Mouse (Mus musculus): Measurements from ENCODE around the gene Atp5f1.
"Not testable (repeated sequence)": the region's sequence is repeated elsewhere in the genome, so short reads cannot be mapped to it uniquely, and the experiment has no call there.

Atp5f1 gene

DNA sequence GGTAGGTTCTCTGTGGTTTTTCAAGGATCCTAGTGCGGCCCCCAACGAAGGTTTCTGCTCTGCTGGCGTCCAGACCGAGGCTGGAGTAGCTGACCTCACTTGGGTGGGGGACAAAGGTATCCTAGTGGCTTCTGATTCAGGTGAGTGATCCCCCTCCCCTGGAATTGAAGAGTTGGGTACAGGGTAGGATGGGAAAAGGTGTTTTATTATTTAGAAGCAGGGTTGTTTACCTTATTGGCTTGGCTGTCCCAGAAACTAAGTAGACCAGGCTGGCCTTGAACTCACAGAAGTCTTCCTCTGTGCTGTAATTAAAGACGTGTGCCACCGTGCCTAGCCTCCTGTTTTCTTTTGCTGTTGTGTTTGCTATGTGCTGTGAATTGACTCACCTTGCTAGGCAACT is at the start of gene Atp5f1:
Atp5f1 (minus strand) TSS at position 101 of the 400 bp plus-strand sequence.
- no peak for DNase-seq (ENCODE audit: low spot score)

DNA sequence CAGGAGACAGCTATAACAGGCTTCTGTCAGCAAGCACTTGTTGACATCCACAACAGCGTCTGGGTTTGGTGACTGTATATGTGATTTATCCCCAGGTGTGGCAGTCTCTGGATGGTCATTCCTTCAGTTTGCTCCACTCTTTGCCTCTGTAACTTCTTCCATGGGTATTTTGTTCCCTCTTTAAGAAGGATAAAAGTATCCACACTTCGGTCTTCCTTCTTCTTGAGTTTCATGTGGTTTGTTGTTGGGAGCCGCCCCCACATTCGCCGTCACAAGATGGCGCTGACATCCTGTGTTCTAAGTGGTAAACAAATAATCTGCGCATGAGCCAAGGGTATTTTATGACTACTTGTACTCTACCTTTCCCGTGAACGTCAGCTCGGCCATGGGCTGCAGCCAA is 43.5 kb upstream of the Atp5f1 start:
- not testable (repeated sequence) for DNase-seq (ENCODE audit: low spot score)

DNA sequence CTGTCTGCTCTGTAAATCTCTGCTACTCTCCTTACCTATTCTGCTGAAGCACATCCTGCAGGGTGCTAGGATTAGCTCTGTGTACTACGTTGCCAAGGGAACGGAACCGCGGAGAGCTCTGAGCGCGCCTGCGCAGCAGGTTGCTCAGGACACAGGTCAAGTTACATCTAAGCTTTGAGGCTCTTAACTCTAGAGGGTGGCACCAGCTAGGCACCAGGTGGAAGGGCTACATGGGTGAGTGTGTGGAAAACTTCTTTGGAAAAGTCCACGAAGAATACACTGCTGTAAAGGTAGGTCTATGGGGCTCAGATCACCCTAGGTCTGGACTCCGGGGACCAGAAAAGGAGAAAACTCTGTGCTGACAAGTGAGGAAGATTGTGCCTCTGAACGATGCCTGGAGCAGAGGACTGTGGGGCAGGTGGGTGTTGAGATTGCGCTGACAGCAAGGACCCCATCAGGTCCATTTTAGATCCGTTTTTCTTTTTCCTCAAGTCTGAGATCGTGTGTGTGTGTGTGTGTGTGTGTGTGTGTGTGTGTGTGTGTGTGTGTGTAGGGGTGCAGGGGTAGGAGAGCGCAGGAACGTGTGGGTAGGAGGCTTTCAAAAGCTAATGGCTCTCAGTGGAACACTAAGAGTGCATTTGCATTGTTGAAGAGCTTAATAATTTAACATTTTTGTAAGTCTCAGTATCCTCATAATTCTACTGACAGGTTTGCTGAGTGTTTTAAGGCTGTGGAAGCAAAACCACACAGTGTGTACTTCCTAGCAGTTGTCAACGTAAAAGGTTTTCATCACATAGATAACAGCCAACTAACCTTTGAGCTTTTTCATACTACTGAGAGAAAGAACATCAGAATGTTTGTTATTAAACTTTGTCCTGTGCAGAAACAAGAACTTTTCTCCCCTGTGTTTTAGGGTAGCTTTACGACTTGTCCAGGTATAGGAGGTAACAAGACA is 41.8 kb upstream of the Atp5f1 start:
- DNase-seq (ENCODE audit: low spot score) = no peak

DNA sequence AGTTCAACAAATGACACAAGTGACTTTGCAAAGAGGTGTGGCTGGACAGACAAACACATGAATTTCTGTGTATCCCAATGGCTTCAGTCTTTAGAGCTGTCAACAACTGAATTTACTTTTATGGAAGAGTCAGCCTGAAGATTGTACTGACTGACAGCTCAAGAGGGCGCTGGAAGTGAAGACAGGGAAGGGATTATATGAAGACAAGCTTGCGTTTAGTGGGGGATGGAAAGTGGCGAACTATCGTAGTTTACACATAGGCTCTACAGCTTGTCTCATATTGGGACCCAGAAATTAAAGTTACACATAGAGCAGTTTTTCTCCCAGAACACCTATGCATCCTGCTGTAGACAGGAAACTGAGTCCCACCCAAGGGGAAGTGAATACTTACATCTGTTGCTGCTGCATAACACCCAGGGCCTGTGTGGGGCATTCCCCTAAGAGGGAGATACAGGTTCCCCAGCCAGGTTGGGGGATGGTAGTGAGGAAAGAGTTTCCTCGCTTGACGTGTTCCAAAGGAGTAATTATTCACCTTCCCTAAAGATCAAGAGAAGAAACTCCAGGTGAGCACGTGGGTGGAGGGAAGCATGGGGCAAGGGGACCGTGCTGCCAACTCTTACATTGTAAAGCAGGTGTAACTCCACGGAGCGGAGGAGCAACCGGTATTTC is 40.9 kb upstream of the Atp5f1 start:
- no peak for DNase-seq (ENCODE audit: low spot score)

DNA sequence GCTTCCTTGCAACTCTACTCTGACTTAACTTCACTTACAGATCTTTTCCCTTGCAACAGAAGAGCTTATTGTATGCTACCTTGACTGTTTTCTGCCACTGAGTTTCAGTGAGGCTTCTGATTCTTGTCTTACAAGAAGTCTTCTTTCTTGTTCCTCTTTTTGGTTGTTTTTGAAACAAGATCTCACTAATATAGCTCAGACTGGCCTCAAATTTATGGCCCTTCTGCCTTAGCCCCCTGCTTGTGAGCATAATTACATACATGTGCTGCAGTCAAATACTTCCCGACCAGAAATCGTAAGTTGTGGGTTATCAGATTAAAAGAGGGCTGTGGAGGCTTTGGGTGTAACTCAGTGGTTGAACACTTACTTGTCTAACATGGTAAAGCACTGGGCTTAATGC is 34.8 kb upstream of the Atp5f1 start:
- DNase-seq (ENCODE audit: low spot score) = no peak

DNA sequence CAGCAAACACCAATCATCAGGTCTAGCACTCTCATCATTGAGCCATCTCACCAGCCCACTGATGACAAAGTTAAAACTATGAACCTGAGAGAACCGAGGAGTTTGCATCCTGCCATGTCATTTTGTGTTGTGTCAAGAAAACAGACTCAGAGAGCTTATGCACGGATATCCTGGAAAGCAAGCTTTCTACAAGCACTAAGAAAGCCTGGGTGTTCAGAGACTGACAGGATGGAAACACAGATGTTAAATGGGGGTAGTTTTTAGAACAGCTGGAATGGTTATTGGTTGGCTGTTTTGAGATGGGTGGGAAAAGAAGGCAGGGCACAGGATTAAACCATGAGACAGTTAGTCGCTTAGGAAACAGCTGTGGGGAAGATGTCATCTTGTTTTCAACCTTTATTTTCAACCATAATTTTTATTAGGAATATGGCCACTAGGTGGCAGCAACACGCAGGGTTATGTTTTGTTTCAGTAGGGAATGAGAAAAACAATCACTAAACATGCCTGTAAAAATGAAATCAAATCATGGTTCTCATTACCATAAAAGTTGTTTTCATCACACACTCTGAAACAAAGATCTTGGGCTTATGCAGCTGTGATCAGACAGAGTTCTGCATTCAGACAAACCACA is 31.9 kb upstream of the Atp5f1 start:
- peak; percentile 82 for DNase-seq (ENCODE audit: low spot score)

DNA sequence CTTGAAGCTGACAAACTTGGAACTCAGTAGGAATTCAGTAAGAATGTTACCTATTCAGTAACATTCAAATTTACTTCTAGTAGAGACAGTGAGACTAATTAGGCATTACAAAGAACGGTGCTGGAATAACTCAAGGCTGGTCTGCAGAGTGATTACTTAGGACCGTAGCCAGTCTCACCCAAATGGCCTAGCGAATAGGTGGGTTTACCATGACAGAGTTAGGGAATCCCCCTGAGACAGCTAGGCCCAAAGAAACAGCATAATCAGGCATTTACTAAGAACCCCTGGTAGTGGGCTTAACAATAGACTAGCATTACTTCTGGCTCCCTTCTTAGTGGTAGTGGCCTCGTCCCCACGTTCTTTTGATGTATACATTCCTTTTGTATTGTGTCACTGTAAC is 29.7 kb upstream of the Atp5f1 start:
- DNase-seq (ENCODE audit: low spot score) = not testable (repeated sequence)

DNA sequence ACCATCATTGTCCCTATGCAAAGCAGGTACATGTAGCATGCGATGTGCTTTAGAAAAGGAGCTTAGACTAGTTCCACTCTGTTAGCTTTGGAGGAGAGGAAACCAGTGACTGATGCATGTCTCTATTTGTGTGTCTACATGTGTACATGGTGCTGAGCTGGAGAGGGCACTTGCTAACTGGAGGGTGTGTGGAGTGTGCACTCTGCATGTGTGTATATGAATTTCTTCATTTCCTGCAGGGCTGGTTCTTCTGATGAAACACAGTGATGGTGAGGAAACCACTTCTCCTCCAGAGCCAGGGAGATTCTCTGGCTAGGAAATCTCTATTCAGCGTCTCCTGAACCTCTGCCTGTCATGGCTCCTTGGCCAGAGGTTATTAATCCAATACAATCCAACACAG is 14.3 kb upstream of the Atp5f1 start:
- no peak for DNase-seq (ENCODE audit: low spot score)

DNA sequence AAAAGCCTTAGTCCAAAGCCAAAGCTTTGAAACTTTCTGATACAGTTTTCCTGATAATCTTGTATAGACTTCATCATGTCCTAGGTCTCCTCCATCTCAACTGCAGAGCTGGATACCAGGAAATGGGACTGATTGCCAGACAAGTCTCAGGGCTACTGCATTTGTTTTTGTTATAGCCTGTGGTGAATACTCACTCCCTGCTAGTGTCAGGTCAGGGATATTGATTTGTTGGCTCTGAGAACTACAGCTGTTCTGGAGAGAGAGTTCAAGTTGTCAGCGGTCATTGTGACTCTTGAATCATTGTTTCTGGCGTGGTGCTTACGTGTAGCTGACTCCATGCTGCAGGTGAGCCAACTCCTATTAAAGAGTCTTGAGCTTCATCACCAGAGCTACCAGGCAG is 13.5 kb upstream of the Atp5f1 start, which contains the start of gene Ovgp1:
Ovgp1 (plus strand) TSS at position 301 of the 400 bp plus-strand sequence.
- no peak for DNase-seq (ENCODE audit: low spot score)

DNA sequence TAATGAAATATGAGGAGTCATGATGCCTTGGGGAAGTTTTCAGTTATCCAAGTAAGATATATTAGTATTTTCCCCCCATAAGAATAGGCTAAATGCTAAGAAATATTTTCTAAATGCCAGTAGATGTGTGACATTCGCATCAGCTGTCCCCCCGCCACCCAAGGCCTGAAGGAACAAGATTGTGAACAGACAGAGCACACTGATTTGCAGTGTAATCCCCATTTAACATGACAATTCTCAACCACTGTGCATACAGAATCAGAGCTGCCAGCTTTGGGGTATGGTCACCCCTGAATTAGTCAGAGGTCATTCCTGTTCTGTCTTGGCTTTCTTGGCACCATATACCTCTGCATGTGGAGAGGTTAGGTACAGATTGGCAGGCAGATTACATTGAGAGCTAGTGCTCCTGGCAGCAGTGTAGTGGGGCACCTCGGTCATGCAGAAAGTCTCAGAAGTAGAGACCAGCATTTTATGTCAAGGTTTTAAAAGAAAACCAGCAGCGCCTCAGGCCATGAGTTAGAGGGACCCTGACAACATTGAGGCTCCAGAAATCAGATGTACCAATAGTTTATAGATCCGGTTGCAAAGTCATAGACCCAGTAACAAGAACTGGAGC is 12.0 kb upstream of the Atp5f1 start:
- no peak for DNase-seq (ENCODE audit: low spot score)

DNA sequence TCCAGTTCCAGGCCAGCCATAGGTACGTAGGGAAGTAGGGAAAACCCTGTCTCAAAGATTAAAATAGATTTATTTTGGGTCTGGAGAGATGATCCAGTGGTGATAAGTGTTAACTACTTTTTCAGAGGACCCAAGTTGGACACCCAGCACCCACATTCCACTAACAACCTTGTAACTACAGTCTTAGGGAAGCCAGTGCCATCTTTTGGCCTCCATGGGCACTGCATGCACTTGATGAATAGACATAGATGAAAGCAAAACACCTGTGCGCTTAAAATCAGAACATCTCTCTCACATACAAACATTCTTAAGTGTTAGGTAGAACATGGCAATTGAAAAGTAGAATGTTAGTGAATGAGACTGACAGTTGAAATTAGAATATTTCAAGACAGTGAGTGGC is 801 bp upstream of the Atp5f1 start:
- DNase-seq (ENCODE audit: low spot score) = peak; percentile 24

DNA sequence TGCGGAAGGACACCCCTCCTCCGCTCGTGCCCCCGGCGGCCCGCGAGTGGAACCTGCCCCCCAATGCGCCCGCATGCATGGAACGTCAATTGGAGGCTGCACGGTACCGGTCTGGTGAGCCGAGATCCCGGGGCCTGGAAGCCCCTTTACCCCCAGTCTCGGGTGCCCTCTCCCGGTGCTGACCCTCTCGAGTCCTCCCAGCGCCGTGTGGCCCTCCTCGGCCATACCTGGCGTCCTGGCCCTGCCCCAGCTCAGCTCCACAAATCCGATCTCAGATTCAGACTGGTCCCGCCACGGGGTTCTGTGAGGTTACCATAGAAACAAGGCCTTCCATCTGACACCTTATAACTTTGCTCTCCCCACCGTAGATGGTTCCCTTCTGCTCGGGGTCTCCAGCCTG is 314 bp downstream of the Atp5f1 start:
- DNase-seq (ENCODE audit: low spot score) = no peak

DNA sequence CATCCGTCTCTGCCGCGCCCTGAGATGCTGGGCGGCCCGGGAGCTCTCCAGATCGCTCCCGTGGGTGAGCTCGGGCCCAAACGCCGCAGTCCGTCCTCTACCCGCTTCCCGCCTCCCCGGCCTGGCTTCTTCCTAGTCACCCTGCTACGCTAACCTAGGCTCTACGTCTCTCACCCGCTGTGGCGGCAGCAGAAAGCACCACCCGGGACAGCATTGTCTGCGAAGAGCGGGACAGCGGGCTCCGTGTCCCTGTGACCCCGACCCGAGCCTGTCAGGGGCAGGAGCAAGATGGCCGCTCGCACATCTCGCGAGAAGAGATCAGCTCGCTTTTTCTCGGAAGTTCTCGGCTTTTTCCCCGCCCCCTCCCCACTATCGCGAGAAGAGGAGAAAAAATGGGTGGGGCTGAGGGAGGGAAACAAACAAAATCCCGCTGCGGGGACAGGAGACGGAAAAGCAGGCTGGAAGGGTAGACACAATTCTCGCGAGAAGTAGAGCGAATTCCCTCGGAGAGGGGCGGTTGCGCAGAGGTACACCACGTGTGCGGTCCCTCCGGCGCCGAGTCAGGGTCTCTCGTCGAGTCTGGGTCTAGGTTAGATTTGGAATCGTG is 822 bp downstream of the Atp5f1 start, which contains the start of gene Wdr77:
Wdr77 (plus strand) TSS at position 396 of the 607 bp plus-strand sequence.
- DNase-seq (ENCODE audit: low spot score) = peak; percentile 100

DNA sequence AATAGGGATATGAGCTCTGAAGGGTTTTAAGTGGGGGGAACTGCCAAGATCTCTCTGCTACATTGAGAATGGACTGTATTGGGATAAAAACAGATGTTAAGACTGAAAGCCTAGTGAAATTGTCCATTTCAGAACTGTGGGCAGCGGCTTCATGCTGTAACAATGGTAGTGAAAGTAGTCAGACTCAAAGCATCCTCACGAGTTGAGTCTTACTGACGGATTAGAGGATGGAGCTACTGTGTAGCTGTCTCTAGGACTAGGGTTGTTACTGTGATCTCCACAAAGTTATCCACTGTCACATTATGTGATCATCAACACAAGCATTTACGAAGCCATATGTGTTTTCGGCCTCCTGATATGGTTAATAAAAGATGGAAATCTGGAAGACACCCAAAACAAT is 1.7 kb downstream of the Atp5f1 start:
- peak; percentile 38 for DNase-seq (ENCODE audit: low spot score)

DNA sequence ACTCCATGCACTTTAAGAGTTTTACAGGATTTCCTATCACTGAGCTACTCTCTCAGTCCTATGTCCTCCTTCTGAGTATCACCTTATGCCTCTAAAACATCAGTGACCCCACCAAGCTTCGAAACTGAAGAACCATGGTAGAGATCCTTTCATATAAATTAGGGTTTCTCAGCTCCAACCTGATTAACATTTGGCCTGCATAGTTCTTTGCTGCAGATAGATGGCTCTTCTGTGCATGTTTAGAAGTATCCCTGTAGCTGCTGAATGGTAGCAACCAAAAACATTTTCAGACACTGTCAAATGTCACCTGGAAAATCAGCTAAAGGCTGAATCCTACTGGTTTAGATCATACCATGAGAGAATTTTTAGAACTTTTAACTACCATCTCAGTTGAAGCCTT is 2.7 kb downstream of the Atp5f1 start:
- peak; percentile 18 for DNase-seq (ENCODE audit: low spot score)

DNA sequence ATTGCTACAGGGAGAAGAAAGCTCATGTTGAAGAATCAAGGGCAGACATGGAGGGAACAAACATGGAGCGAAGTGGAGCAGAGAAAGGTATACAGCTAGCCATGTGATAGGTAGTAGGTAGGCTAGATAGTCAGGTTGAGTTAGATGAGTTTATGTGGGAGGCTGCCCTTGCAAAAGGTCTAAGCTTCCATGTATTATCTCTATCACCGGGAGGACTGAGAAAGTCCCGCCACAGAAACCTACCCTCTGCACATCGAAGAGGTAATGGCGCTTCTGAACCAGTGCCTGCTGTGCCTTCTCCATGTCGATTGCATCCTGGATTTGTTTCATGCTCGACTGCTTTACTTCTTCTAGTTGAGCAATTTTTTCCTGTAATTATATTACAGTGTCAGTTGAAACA is 8.6 kb downstream of the Atp5f1 start:
- no peak for DNase-seq (ENCODE audit: low spot score)

DNA sequence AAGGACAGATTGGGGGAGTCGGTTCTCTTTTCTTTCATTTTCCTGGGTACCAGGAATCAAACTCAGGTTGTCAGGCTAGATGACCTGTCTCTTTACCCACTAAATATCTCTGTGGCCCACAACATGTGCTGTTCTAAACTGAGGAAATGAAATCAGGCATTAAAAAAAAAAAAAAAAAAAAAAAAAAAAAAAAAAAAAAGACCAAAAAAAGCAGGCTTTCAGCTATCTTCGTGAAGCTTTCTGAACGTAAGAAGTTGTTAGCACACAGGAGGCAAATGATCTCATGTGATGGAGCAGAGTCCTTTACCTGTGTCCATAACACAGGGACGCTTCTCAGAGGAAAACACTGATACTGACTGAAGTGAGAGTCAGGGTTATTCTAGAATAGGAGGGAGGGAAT is 23.8 kb downstream of the Atp5f1 start:
- no peak for DNase-seq (ENCODE audit: low spot score)

DNA sequence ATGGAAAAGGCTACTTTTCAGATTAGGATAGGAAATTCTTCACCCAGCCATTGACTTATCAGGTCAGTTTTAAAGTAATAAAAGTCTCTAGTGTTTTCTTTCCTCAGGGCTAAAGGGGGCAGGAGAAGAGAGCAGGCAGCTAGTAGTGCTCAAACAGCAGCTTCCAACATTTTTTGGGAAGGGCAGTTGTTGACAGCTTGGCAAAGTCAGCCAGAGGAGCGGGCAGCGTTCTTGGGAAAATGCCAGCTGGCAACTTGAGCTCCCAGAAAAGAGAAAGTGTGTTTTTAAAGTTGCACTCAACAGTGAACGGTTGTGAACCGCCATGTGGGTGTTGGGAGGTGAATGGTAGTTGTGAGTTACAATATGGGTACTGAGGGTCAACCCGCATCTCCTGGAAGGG is 24.9 kb downstream of the Atp5f1 start:
- peak; percentile 92 for DNase-seq (ENCODE audit: low spot score)

DNA sequence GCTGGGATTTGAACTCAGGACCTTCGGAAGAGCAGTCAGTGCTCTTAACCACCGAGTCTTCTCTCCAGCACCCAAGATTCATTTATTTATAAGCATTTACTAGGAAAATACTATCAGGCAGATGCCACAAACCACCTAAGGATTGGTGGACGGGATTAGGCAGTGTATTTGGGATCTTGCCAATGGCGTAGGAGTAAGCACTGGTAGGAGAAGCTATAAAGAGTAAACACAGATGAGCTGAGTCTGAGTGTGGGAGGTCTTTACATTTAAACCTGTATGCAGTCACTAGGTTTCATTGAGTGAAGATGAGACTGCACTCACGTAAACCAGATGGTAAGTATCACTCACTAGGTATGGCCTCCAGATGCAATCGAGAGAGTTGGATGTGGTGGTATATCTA is 26.0 kb downstream of the Atp5f1 start:
- no peak for DNase-seq (ENCODE audit: low spot score)

DNA sequence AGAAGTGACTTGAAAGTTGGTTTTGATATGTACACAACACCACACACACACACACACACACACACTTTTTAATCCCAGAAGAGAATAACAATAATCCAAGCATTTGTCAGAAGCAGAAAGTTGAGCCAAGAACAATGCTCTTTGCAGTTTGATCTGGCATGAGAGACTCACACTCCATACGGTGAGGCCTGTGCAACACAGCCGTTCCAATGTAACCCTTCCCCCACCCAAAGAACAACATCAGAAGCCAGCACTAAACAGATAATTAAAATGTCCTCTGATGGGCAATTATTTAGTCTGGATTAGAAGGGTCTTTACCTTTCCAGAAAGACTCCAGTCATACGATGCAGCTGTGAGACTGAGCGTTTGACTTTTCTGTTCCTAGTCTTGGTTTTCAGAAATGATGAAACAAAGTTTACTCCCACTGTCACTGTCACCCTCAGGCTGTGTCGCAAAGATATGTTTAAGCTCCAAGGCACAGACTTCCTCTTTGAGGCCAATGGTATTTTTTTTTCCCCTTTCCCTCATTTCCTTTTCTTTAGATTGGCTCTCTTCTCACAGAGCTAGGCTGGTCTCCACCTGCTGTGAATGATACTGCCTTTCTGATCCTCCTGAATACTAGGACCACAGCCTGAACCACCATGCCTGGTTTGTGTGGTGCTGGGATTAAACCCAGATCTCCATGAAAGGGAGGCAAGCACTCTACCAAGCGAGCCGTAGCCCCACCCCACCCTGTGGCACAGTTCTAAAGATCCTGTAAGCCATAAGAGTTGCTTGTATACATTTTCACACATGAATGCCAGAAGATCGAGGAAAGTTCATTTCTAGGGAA is 27.4 kb downstream of the Atp5f1 start, which contains the start of gene I830077J02Rik:
I830077J02Rik (minus strand) TSS at position 425 of the 832 bp plus-strand sequence.
- no peak for DNase-seq (ENCODE audit: low spot score)

DNA sequence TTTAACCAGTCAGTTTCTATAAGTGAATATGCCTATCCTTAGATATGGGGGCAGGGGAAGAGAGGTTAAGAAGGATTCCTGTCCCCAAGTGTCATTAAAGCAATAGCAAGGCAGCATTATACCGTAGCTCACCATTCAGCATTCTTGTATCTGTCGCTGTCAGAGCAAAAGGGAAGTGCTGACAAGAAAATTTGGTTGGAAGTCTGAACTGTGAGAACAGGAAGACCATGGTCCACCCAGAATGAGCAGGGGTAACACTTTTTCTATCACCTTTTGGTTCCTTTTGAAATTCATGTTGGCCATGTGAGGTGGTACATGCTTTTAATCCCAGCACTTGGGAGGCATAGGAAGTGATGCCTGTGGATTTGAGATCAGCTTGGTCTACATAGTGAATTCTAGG is 28.8 kb downstream of the Atp5f1 start:
- no peak for DNase-seq (ENCODE audit: low spot score)

All from adipocyte (in vitro differentiated cells).